Mouse (Mus musculus): ENCODE results near the gene Sema5a. TPM values are rescaled to one million over a fixed set of nuclear protein-coding genes. Genes with fewer than 3 reads are reported as not detected.

The Sema5a gene
- polyA plus RNA-seq, 1 experiment, result 6.4 TPM

DNA sequence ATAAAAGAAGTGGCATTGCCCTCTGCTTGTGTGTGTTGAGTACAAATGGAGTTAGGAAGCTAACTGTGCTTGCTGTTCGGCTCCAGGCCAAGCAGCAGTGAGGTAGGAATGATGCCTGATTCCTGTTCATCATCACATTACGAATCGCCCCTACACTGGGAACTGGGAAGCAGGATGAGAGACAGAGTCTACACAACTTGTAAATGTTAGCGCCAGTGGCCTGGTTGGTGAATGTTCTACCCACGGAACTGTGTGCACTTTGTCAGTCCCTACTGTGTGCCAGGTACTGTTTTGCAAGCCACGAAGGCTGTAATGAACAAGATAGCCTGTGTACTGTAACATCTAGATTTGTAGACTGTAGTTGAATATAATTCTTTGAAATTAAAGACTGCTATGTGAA is 352.0 kb downstream of the Sema5a start:
- no peak for TF ChIP-seq USF1 (IDR thresholded peaks at IDR 0.05; ENCODE audit: low read depth)
- no peak for TF ChIP-seq MYOD1 (IDR thresholded peaks at IDR 0.05; ENCODE audit: control insufficient read depth, insufficient read length, low read depth)
- H3K79me3 ChIP-seq (ENCODE audit: low read depth), result no peaks in the 10 kb centered on the region
- no peak overlapping the region for H3ac ChIP-seq (ENCODE audit: control insufficient read depth, insufficient read length, low read depth)
- H3K36me3 ChIP-seq (ENCODE audit: control insufficient read depth, insufficient read depth), result no peaks in the 10 kb centered on the region
- H3K4me3 ChIP-seq (ENCODE audit: insufficient read depth, poor library complexity, severe bottlenecking), result no peak overlapping the region
- no peaks in the 10 kb centered on the region for H3K79me2 ChIP-seq (ENCODE audit: control insufficient read depth, insufficient read depth)
- no peaks in the 10 kb centered on the region for H3K27me3 ChIP-seq (ENCODE audit: control insufficient read depth, insufficient read depth, insufficient read length)

GRCm38 (mm10) chr15:32597189-32597588 is 352.6 kb downstream of the Sema5a start:
- Histone ChIP-seq H3K36me3 (ENCODE audit: control insufficient read depth, insufficient read depth) (no peaks in the 10 kb centered on the region), H3K79me3 (ENCODE audit: low read depth) (no peaks in the 10 kb centered on the region), H3K79me2 (ENCODE audit: control insufficient read depth, insufficient read depth) (no peaks in the 10 kb centered on the region), H3K27me3 (ENCODE audit: control insufficient read depth, insufficient read depth, insufficient read length) (no peaks in the 10 kb centered on the region), H3ac (ENCODE audit: control insufficient read depth, insufficient read length, low read depth) (no peak overlapping the region), H3K4me3 (ENCODE audit: insufficient read depth, poor library complexity, severe bottlenecking) (no peak overlapping the region)
- TF ChIP-seq MYOG (IDR thresholded peaks at IDR 0.05; ENCODE audit: control insufficient read depth, extremely low read depth, insufficient read length) (no peak), MAX (IDR thresholded peaks at IDR 0.05) (no peak), FOSL1 (IDR thresholded peaks at IDR 0.05; ENCODE audit: insufficient read depth, low read length, poor library complexity, severe bottlenecking) (no peak), USF1 (IDR thresholded peaks at IDR 0.05; ENCODE audit: low read depth) (no peak), CTCF (IDR thresholded peaks at IDR 0.05; ENCODE audit: control insufficient read depth, insufficient read depth, insufficient read length) (no peak), CEBPB (IDR thresholded peaks at IDR 0.05; ENCODE audit: low read depth) (no peak), MYOD1 (IDR thresholded peaks at IDR 0.05; ENCODE audit: control insufficient read depth, insufficient read length, low read depth) (no peak)

DNA sequence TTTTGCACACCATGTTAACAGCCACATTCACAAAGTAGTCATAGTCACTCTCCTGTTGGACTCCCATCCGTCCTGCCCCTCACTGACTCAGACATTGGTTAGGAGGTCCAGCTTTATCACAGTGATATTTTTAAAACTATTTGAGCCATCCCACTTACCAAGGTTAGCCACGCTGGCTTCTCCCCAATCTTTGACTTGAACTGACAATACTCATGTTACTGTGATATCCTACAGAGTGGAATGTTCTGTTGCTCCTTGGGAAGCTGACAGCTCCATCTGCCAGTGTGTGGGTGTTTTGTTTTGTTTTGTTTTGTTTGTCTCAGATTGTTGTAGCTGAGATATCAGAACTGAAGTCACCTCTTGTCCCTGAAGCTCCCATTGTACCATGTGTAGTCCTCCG is 362.6 kb downstream of the Sema5a start:
- Histone ChIP-seq H3K27me3 (ENCODE audit: control insufficient read depth, insufficient read depth, insufficient read length) (no peaks in the 10 kb centered on the region), H3K79me3 (ENCODE audit: low read depth) (no peaks in the 10 kb centered on the region)
- TF ChIP-seq USF1 (IDR thresholded peaks at IDR 0.05; ENCODE audit: low read depth) (no peak), CEBPB (IDR thresholded peaks at IDR 0.05; ENCODE audit: low read depth) (no peak), FOSL1 (IDR thresholded peaks at IDR 0.05; ENCODE audit: insufficient read depth, low read length, poor library complexity, severe bottlenecking) (no peak), MYOG (IDR thresholded peaks at IDR 0.05; ENCODE audit: control insufficient read depth, extremely low read depth, insufficient read length) (no peak), MAX (IDR thresholded peaks at IDR 0.05) (no peak), MYOD1 (IDR thresholded peaks at IDR 0.05; ENCODE audit: control insufficient read depth, insufficient read length, low read depth) (no peak), CTCF (IDR thresholded peaks at IDR 0.05; ENCODE audit: control insufficient read depth, insufficient read depth, insufficient read length) (no peak)

GRCm38 (mm10) chr15:32610776-32611175 is 366.2 kb downstream of the Sema5a start:
- Histone ChIP-seq H3K36me3 (ENCODE audit: control insufficient read depth, insufficient read depth) (peaks cover 6% of the 10 kb centered on the region), H3K79me2 (ENCODE audit: control insufficient read depth, insufficient read depth) (no peaks in the 10 kb centered on the region), H3ac (ENCODE audit: control insufficient read depth, insufficient read length, low read depth) (no peak overlapping the region), H3K4me3 (ENCODE audit: insufficient read depth, poor library complexity, severe bottlenecking) (no peak overlapping the region), H3K79me3 (ENCODE audit: low read depth) (no peaks in the 10 kb centered on the region), H3K27me3 (ENCODE audit: control insufficient read depth, insufficient read depth, insufficient read length) (no peaks in the 10 kb centered on the region)
- TF ChIP-seq USF1 (IDR thresholded peaks at IDR 0.05; ENCODE audit: low read depth), result no peak
- no peak for TF ChIP-seq MYOD1 (IDR thresholded peaks at IDR 0.05; ENCODE audit: control insufficient read depth, insufficient read length, low read depth)
- no peak for TF ChIP-seq MAX (IDR thresholded peaks at IDR 0.05)
- TF ChIP-seq MYOG (IDR thresholded peaks at IDR 0.05; ENCODE audit: control insufficient read depth, extremely low read depth, insufficient read length), result no peak

More for the DNA sequence above, 362.6 kb downstream of the Sema5a start:
- Histone ChIP-seq H3K4me3 (ENCODE audit: insufficient read depth, poor library complexity, severe bottlenecking) (no peak overlapping the region), H3ac (ENCODE audit: control insufficient read depth, insufficient read length, low read depth) (no peak overlapping the region), H3K79me2 (ENCODE audit: control insufficient read depth, insufficient read depth) (no peaks in the 10 kb centered on the region), H3K36me3 (ENCODE audit: control insufficient read depth, insufficient read depth) (no peaks in the 10 kb centered on the region)

DNA sequence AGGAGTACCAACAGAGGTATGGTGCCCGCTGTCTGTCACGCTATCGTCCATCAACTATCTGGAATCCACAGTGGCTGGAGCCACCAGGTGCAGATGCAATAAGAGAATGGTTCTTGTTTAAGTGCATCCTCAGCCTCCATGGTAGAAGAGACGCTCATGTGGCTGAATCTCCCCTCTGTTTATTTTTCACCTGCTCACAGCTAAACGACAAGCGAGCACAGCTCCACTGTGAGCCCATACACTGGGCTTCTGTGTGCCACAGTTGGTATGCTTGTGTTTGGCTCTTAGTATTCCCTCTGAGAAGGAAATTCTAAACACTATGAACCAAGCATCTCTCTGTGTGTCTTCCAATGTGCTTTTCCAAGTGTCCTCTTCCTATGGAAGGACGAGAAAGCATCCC is 366.6 kb downstream of the Sema5a start:
- no peaks in the 10 kb centered on the region for H3K79me2 ChIP-seq (ENCODE audit: control insufficient read depth, insufficient read depth)
- no peak for TF ChIP-seq CEBPB (IDR thresholded peaks at IDR 0.05; ENCODE audit: low read depth)
- no peak for TF ChIP-seq MYOG (IDR thresholded peaks at IDR 0.05; ENCODE audit: control insufficient read depth, extremely low read depth, insufficient read length)
- TF ChIP-seq FOSL1 (IDR thresholded peaks at IDR 0.05; ENCODE audit: insufficient read depth, low read length, poor library complexity, severe bottlenecking), result no peak
- no peak for TF ChIP-seq MAX (IDR thresholded peaks at IDR 0.05)
- TF ChIP-seq USF1 (IDR thresholded peaks at IDR 0.05; ENCODE audit: low read depth), result no peak
- TF ChIP-seq CTCF (IDR thresholded peaks at IDR 0.05; ENCODE audit: control insufficient read depth, insufficient read depth, insufficient read length), result no peak
- no peak for TF ChIP-seq MYOD1 (IDR thresholded peaks at IDR 0.05; ENCODE audit: control insufficient read depth, insufficient read length, low read depth)
- H3ac ChIP-seq (ENCODE audit: control insufficient read depth, insufficient read length, low read depth), result no peak overlapping the region
- H3K4me3 ChIP-seq (ENCODE audit: insufficient read depth, poor library complexity, severe bottlenecking), result no peak overlapping the region
- H3K79me3 ChIP-seq (ENCODE audit: low read depth), result no peaks in the 10 kb centered on the region
- H3K36me3 ChIP-seq (ENCODE audit: control insufficient read depth, insufficient read depth), result peaks cover 6% of the 10 kb centered on the region
- H3K27me3 ChIP-seq (ENCODE audit: control insufficient read depth, insufficient read depth, insufficient read length), result no peaks in the 10 kb centered on the region

- H3K79me3 ChIP-seq (ENCODE audit: low read depth), result no peaks in the 10 kb centered on the region
- no peaks in the 10 kb centered on the region for H3K27me3 ChIP-seq (ENCODE audit: control insufficient read depth, insufficient read depth, insufficient read length)
- H3K36me3 ChIP-seq (ENCODE audit: control insufficient read depth, insufficient read depth), result peaks cover 6% of the 10 kb centered on the region
- H3K79me2 ChIP-seq (ENCODE audit: control insufficient read depth, insufficient read depth), result no peaks in the 10 kb centered on the region
- H3ac ChIP-seq (ENCODE audit: control insufficient read depth, insufficient read length, low read depth), result no peak overlapping the region
- TF ChIP-seq FOSL1 (IDR thresholded peaks at IDR 0.05; ENCODE audit: insufficient read depth, low read length, poor library complexity, severe bottlenecking), result no peak
- TF ChIP-seq MAX (IDR thresholded peaks at IDR 0.05), result no peak
- TF ChIP-seq MYOD1 (IDR thresholded peaks at IDR 0.05; ENCODE audit: control insufficient read depth, insufficient read length, low read depth), result no peak
- no peak for TF ChIP-seq MYOG (IDR thresholded peaks at IDR 0.05; ENCODE audit: control insufficient read depth, extremely low read depth, insufficient read length)
- no peak for TF ChIP-seq CEBPB (IDR thresholded peaks at IDR 0.05; ENCODE audit: low read depth)
- no peak for TF ChIP-seq CTCF (IDR thresholded peaks at IDR 0.05; ENCODE audit: control insufficient read depth, insufficient read depth, insufficient read length)
- no peak for TF ChIP-seq USF1 (IDR thresholded peaks at IDR 0.05; ENCODE audit: low read depth)
- no peak overlapping the region for H3K4me3 ChIP-seq (ENCODE audit: insufficient read depth, poor library complexity, severe bottlenecking)
Measured at GRCm38 (mm10) chr15:32613718-32614117, 369.1 kb downstream of the Sema5a start.
